Mouse (Mus musculus): ENCODE data around the gene Slc2a4.

- TF ChIP-seq CTCF (IDR thresholded peaks at IDR 0.05; ENCODE audit: low read depth, low read length) = no peak
- no peak for TF ChIP-seq EP300 (IDR thresholded peaks at IDR 0.05; ENCODE audit: insufficient read depth, low read depth, low read length)
These were observed 36.3 kb downstream of the Slc2a4 start for GRCm38 (mm10) chr11:69911701-69912100.
